Mouse (Mus musculus): ENCODE results near the gene Setd7. TPM values are rescaled to one million over a fixed set of nuclear protein-coding genes. Genes with fewer than 3 reads are reported as not detected.

Gene Setd7
- polyA plus RNA-seq, 1 experiment from 2014 or later, result 4.2 TPM

DNA sequence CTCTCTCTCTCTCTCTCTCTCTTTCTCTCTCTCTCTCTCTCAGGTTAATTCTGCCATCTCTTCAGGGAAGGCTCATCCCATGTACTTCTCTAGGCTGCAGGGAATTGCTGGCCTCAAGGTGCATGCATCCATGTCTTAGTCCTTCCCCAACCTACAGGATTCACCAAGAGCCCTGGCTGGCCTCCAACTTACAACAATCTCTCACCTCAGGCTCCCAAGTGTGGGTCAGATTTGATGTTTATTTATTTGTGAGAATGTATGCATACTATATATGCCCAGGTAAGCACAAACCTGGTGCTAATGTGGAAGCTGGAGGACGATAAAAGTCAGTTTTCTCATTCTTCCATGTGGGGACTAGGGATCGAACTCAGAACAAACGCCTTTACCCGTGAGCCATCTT lies 5.8 kb downstream of the Setd7 start:
- Histone ChIP-seq H3K4me2 (no peak overlapping the region), H3K27me3 (no peaks in the 10 kb centered on the region), H3K4me3 (no peak overlapping the region), H3K9me3 (no peaks in the 10 kb centered on the region), H3K27ac (no peak overlapping the region), H3K4me1 (peaks cover 41% of the 10 kb centered on the region), H3K9ac (no peak overlapping the region), H3K36me3 (0 out of 2 replicates have a peak, but pooled peaks cover 5% of the 10 kb centered on the region)
- ATAC-seq (ENCODE audit: insufficient number of reproducible peaks, low FRiP score, low TSS enrichment, low read depth), result no peak
- WGBS, result 91% methylated on average over 4 of the region's 4 CpGs

DNA sequence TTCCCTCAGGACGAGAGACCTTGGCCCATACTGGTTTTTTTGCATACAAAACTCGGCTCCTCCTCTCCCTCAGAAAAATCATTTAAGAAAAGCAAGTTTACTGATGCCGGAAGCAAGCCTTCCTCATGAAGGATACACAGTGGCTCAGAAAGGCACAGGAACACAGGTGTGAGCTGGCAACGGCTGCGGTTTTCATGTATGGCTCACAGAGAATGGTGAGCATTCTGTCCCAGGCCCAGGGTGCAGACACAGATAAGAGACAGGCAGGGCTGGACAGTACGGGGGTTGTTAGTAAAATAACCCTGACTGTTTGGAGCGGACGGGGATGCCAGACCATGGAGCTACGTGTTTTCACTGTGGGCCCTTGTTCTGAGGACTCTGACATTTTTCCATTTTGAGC lies 6.6 kb downstream of the Setd7 start:
- Histone ChIP-seq H3K4me2 (no peak overlapping the region), H3K9me3 (no peaks in the 10 kb centered on the region), H3K4me3 (no peak overlapping the region), H3K4me1 (peaks cover 41% of the 10 kb centered on the region), H3K9ac (no peak overlapping the region), H3K36me3 (0 out of 2 replicates have a peak, but pooled peaks cover 5% of the 10 kb centered on the region), H3K27ac (peak overlapping the region; percentile 61), H3K27me3 (no peaks in the 10 kb centered on the region)
- ATAC-seq (ENCODE audit: insufficient number of reproducible peaks, low FRiP score, low TSS enrichment, low read depth), result no peak
- 77% methylated on average over 9 of the region's 9 CpGs for whole genome bisulfite sequencing

DNA sequence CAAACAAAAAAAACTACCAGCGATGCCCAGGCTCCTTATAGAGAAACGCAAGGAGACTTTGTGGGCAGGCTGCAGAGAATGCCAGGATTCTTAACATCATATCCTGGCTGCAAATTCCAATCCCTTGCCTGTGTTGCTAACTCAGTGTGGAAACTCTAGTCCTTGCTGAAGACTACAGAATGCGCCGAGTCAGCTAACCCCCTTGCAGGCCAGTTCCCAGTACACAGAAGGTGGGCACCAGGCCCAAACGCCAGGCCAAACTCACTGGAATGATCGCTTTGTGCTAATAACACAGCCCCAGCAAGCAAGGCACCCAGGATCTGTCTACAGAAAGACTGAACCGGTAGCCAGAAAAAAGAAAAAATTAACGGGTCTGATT lies 7.2 kb downstream of the Setd7 start:
- H3K9ac ChIP-seq, result no peak overlapping the region
- H3K27ac ChIP-seq, result peak overlapping the region; percentile 61
- 36% methylated on average over 8 of the region's 8 CpGs for WGBS
- peaks cover 39% of the 10 kb centered on the region for H3K4me1 ChIP-seq
- H3K4me3 ChIP-seq, result no peak overlapping the region
- peak; percentile 48; the same call in 1 of the 2 replicates for ATAC-seq (ENCODE audit: insufficient number of reproducible peaks, low FRiP score, low TSS enrichment, low read depth)
- no peaks in the 10 kb centered on the region for H3K27me3 ChIP-seq
- H3K4me2 ChIP-seq, result peak overlapping the region; percentile 25; the same call in 1 of the 2 replicates
- H3K9me3 ChIP-seq, result no peaks in the 10 kb centered on the region
- 0 out of 2 replicates have a peak, but pooled peaks cover 7% of the 10 kb centered on the region for H3K36me3 ChIP-seq

DNA sequence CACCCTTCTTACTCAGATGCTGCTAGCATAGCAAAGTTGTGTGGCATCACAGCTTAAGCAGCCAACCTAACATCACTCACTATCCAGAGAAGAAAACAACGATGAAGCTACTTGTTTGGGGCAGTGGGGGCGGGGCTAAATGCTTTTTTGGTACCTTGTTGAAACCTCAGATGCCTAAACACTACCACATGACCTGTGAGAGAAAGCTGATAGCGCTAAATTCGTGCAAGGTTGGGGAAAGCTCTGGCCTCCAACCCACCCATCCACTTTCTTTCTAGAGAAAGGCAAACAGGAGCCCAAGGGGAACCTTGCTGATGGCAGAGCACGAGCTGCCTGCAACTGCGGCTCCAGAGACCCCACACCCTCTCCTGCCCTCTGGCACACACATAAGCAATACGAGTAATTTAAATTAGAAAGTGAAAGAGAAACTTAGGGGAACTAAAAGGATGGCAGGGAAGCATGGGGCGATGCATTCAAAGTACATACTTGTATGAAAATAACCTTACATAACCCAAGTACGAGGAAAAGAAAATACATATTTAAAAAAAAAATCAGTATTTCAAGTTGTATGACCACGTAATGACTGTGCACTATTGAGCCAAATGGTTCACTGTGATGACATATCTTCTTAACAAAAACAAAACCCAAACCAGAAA lies 7.7 kb downstream of the Setd7 start:
- H3K9ac ChIP-seq, result no peak overlapping the region
- no peaks in the 10 kb centered on the region for H3K9me3 ChIP-seq
- no peak for ATAC-seq (ENCODE audit: insufficient number of reproducible peaks, low FRiP score, low TSS enrichment, low read depth)
- no peaks in the 10 kb centered on the region for H3K27me3 ChIP-seq
- WGBS, result 39% methylated on average over 10 of the region's 10 CpGs
- peak overlapping the region; percentile 61 for H3K27ac ChIP-seq
- 0 out of 2 replicates have a peak, but pooled peaks cover 11% of the 10 kb centered on the region for H3K36me3 ChIP-seq
- peak overlapping the region; percentile 25 for H3K4me2 ChIP-seq
- H3K4me3 ChIP-seq, result no peak overlapping the region
- peaks cover 35% of the 10 kb centered on the region for H3K4me1 ChIP-seq

DNA sequence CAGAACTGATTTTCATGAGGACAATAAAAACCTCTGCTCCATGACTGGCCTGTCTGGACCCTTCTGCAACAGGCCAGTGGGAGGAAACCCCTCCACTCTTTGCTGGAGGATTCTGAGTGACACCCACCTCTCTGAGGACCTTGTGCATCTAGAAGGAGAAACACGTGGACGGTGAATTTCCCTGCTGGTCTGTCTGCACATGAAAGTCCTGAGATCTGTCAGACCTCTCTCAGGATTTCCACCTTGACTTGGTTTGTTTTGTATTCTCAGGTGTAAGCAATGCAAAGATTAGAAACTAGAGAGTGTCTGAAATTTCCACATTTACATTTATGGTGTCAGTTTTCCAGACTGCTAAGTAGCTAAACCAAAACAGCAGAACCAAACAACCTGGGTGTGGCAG lies 8.5 kb downstream of the Setd7 start:
- 80% methylated on average over 2 of the region's 2 CpGs for WGBS
- Histone ChIP-seq H3K9me3 (no peaks in the 10 kb centered on the region), H3K4me3 (no peak overlapping the region), H3K9ac (no peak overlapping the region), H3K27me3 (no peaks in the 10 kb centered on the region), H3K4me1 (peaks cover 35% of the 10 kb centered on the region), H3K4me2 (no peak overlapping the region), H3K36me3 (0 out of 2 replicates have a peak, but pooled peaks cover 11% of the 10 kb centered on the region), H3K27ac (no peak overlapping the region)
- no peak for ATAC-seq (ENCODE audit: insufficient number of reproducible peaks, low FRiP score, low TSS enrichment, low read depth)

DNA sequence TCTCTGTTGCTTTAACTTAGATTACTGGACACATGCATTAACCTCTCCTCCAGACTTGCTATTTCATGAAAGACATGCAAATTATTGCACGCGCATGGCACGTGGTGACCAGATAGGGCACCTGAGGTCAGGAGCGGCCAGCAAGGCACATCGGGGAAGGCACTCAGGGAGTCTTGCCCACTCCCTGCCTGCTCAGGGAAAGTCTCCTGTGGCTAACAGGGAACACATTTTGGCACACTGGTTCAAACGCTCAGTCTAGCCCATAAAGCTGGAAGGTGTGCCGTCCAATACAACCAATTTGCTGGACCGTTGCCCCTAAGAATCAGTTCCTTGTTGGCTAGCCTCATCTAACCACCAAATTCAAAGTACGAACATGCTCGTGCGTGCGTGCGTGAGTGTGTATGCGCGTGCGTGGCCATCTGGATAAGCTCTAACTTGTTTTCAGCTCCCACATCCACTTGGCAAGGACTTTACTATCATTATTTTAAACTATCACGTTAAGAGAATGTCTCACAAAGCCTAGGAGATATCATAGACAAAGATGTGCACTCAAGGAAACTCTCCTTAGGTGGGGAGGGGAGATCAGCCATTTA lies 11.6 kb downstream of the Setd7 start:
- H3K36me3 ChIP-seq, result peaks cover 14% of the 10 kb centered on the region; the same call in 1 of the 2 replicates
- 75% methylated on average over 17 of the region's 17 CpGs for WGBS

DNA sequence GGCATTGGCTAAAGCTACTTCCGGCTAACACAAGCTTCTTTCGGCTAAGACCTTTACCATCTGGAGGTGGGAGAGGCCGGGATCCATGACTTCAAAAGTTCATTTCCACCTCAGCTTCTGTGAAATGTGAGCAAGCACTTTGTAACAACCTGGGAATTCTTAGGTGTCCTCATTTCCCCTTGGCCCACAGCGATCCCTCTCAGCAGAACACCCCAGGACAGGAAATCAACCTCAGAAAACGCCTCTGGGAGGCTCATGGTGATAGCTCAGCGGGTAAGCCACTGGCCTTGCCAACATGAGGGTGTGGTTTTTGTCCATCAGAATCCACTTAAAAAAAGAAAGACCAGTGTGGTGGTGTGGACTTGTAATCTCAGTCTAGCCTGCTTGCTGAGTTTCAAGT lies 13.1 kb downstream of the Setd7 start:
- ATAC-seq (ENCODE audit: insufficient number of reproducible peaks, low FRiP score, low TSS enrichment, low read depth), result no peak
- no peak overlapping the region for H3K9ac ChIP-seq
- no peak overlapping the region for H3K4me3 ChIP-seq
- no peaks in the 10 kb centered on the region for H3K27me3 ChIP-seq
- H3K9me3 ChIP-seq, result no peaks in the 10 kb centered on the region
- no peak overlapping the region for H3K27ac ChIP-seq
- WGBS, result 67% methylated on average over 6 of the region's 6 CpGs
- H3K4me1 ChIP-seq, result peaks cover 5% of the 10 kb centered on the region
- peaks cover 18% of the 10 kb centered on the region for H3K36me3 ChIP-seq
- no peak overlapping the region for H3K4me2 ChIP-seq

More for the DNA sequence above, 11.6 kb downstream of the Setd7 start:
- Histone ChIP-seq H3K27ac (no peak overlapping the region), H3K4me3 (no peak overlapping the region), H3K4me2 (no peak overlapping the region), H3K4me1 (peaks cover 19% of the 10 kb centered on the region), H3K9ac (no peak overlapping the region), H3K27me3 (no peaks in the 10 kb centered on the region), H3K9me3 (no peaks in the 10 kb centered on the region)
- no peak for ATAC-seq (ENCODE audit: insufficient number of reproducible peaks, low FRiP score, low TSS enrichment, low read depth)

DNA sequence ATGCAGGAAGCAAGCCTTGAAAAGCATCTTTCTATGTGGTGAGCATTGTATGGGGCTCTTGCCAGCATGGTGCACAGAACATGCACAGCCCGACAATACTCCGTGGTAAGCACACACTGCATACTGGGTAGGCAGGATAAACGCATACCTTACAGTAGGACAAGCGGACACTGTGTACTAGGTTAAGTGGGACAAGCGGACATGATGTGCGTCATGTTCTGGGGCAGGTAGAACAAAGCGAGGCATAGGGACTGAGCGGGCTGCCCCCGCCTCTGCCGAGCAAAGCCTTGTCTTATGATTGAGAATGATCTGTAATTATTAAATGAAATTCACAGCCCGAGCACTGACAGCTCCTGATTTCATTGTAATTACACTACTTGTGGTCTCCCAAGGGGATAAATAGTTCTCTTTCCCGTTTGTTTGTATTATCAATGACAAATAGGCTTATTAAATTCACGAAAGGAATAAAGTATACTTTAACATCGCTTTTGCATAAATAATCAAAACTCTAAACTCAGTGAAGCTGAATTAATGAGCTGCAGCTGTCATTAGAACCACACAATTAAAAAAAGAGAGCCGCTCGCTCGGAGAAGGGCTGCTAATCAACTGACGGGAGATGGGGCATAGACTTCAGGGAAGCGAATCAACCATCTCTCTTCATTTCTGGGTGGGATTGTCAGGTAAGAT lies 16.1 kb downstream of the Setd7 start:
- no peak overlapping the region for H3K4me2 ChIP-seq
- H3K9ac ChIP-seq, result no peak overlapping the region
- no peak for ATAC-seq (ENCODE audit: insufficient number of reproducible peaks, low FRiP score, low TSS enrichment, low read depth)
- H3K27me3 ChIP-seq, result no peaks in the 10 kb centered on the region
- peaks cover 39% of the 10 kb centered on the region for H3K36me3 ChIP-seq
- H3K4me1 ChIP-seq, result no peaks in the 10 kb centered on the region
- H3K4me3 ChIP-seq, result no peak overlapping the region
- 90% methylated on average over 19 of the region's 19 CpGs for whole genome bisulfite sequencing
- no peak overlapping the region for H3K27ac ChIP-seq
- no peaks in the 10 kb centered on the region for H3K9me3 ChIP-seq

DNA sequence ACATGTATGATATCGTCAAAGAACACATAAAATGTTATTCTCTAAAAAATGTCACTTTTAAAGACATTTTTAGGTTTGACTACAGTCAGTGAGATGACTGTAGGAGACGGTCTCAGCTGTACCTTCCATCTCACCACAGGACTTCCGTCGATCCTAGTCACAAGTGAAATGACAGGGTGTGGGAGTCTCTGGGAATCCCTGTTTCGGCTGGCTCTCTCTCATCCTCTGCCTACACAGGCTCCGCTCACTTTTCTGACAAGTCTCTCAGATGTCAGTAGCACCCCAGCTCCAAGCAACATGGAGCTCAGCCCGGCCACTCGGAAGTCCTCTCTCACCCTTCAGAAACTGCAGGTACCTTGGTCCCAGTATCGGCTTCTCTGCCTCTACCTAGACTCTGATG lies 20.0 kb downstream of the Setd7 start:
- Histone ChIP-seq H3K9ac (no peak overlapping the region), H3K9me3 (no peaks in the 10 kb centered on the region), H3K4me3 (no peak overlapping the region), H3K27ac (no peak overlapping the region), H3K36me3 (peaks cover 60% of the 10 kb centered on the region), H3K4me1 (no peaks in the 10 kb centered on the region), H3K27me3 (no peaks in the 10 kb centered on the region), H3K4me2 (no peak overlapping the region)
- ATAC-seq (ENCODE audit: insufficient number of reproducible peaks, low FRiP score, low TSS enrichment, low read depth), result no peak
- 94% methylated on average over 9 of the region's 9 CpGs for WGBS

DNA sequence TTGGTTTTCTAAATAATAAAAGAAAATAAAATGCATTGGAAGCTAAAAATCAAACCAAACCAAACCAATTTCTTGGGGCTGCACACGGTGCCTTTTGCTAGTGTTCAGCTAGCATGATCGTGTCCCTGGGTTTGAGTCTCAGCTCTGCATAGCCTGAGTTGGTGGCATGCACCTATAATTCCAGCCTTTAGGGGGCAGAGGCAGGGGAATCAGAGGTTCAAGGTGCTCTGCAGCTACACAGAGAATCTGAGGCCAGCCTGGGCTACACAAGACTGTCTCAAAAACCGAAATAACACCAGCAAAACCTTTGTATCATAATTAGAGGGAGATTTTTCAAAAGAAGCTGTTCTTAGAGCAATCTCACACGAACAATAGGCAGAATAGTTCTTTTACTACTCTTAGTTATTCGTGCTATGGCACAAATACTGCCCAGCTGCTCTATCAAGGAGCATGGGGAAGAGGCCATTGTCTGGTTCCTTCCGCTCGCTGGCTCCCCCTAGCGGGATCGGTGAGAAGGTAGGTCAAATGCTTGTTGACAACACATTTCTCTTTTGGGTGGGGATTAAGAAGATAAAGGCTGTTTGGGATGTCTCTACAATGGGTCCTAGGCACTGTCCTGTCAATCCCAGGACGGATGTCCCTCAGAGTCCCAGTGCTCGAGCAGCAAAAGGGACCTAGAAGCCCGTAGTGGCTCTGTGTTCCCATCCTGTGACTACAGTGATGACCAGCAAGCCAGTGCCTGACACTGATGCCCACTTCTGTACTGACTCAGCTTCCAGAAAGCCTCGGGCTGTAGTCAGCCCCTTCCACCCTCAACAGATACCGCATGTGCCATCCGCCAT lies 20.9 kb downstream of the Setd7 start:
- WGBS, result 59% methylated on average over 15 of the region's 15 CpGs
- no peak overlapping the region for H3K27ac ChIP-seq

DNA sequence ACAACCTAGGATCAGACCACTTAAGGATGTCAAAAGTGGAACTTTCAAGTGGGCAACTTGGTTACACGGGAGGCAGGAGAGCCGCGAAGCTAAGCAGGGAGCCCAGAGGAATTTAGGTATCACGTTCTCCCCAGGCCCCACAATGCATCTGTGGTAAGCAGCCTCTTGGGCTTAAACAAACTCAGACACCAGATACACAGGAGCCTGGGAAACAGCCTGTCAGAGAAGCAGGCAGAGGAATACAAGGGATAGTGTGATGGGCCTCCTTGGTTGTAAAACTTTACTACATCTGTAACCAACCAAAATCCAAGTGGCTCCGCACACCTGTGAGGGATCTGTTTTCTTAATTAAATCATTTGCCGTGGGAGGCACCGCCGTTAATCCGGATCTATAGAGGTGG lies 26.7 kb downstream of the Setd7 start:
- 58% methylated on average over 9 of the region's 9 CpGs for WGBS
- no peak overlapping the region for H3K27ac ChIP-seq
- no peak overlapping the region for H3K4me2 ChIP-seq
- no peaks in the 10 kb centered on the region for H3K27me3 ChIP-seq
- H3K9me3 ChIP-seq, result no peaks in the 10 kb centered on the region
- no peak overlapping the region for H3K4me3 ChIP-seq
- H3K4me1 ChIP-seq, result peaks cover 15% of the 10 kb centered on the region
- ATAC-seq (ENCODE audit: insufficient number of reproducible peaks, low FRiP score, low TSS enrichment, low read depth), result no peak
- no peak overlapping the region for H3K9ac ChIP-seq
- H3K36me3 ChIP-seq, result peaks cover 74% of the 10 kb centered on the region

More for the DNA sequence above, 20.9 kb downstream of the Setd7 start:
- Histone ChIP-seq H3K36me3 (peaks cover 65% of the 10 kb centered on the region), H3K27me3 (no peaks in the 10 kb centered on the region), H3K9ac (no peak overlapping the region), H3K4me1 (no peaks in the 10 kb centered on the region), H3K4me3 (no peak overlapping the region), H3K4me2 (no peak overlapping the region), H3K9me3 (no peaks in the 10 kb centered on the region)
- ATAC-seq (ENCODE audit: insufficient number of reproducible peaks, low FRiP score, low TSS enrichment, low read depth), result no peak
